Mouse (Mus musculus) megakaryocyte, embryonic 14.5 days (primary cell): ENCODE results near the gene Cenpa.

ENCODE experiments used
- FLI1 ChIP-seq: IDR thresholded peaks from 2 replicates; pipeline ENCODE4 v1.6.1; 2012; ENCODE audit warnings: low read length, inconsistent platforms, mixed read lengths
- GATA1 ChIP-seq: IDR thresholded peaks from 3 replicates; pipeline ENCODE4 v1.6.1; 2012; ENCODE audit warnings: mixed read lengths, low read length, inconsistent platforms, borderline replicate concordance

DNA sequence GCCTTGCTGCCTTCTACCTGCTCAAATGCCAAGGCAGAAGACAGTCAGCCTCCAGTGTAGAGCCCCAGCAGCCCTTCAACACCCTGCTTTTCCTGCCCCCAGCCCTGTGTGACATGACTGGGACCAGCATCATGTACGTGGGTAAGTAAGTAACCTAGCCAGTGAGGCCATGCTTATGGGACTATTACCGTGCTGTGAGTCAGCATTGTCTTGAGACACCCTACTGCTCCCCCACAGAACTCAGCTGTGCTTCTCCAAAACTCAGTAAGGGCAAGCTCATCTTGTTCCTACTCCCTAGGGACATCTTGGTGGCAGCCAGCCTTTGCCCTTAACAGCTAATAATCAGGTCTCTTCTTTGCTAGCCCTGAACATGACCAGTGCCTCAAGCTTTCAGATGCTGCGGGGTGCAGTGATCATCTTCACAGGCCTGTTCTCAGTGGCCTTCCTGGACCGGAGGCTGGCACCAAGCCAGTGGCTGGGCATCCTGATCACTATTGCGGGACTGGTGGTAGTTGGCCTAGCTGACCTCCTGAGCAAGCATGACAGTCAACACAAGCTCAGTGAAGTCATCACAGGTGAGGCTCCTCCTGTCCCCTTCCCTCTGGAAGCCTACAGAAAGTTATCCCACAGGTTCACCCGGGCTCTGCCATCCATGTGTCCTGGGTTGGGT is 10.9 kb upstream of the Cenpa start:
- TF ChIP-seq GATA1, result no peak
- no peak for TF ChIP-seq FLI1
